Mouse (Mus musculus): ENCODE measurements around the gene Gstt4. TPM values are rescaled to one million over a fixed set of nuclear protein-coding genes. Genes with fewer than 3 reads are reported as not detected.

The Gstt4 gene
- total and polyA plus RNA-seq, 3 experiments, result not detected

DNA sequence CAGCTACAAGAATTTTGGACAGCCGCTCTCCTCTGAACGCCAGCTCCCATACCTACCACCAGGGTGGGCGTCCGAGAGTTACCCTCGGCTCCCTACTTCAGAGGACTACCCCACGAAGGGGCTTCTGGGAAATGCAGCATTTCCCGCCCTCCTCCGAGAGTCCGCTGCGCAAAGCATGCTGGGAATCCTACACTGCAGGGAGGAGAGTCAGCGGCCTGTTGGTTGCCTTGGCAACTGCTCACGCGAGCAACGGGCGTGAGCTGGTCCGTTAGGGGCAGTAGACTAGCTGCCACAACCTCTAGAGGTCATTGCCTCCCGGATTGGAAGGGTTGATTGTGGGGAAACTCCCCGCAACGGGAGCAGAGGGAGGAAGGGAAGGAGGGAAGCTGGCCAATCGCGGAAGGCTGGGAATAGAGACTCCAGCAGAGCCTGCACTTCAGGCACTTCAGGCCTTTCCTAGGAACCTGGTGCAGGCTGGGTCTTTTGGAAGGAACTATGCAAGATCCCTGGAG is 15.0 kb upstream of the Gstt4 start, which contains the start of gene Gstt2:
TSS of gene Gstt2 (minus strand) at position 177 of the 512 bp plus-strand sequence.
- Histone ChIP-seq H3K27ac (ENCODE audit: control insufficient read depth, low read depth, low read length) (peak within 1 kb of the TSS; percentile 99), H3K4me3 (ENCODE audit: control insufficient read depth in 1 of 2, insufficient read depth in 1 of 2, low read depth in 2 of 2, low read length in 2 of 2) (peak within 1 kb of the TSS; percentile 43 to 70), H3K27me3 (ENCODE audit: control insufficient read depth in 1 of 2, insufficient read depth in 2 of 2, low read length in 2 of 2) (no peaks in the 10 kb centered on the region), H3K9me3 (replicated peaks; ENCODE audit: insufficient read depth, low read length) (no peaks in the 10 kb centered on the region), H3K79me2 (ENCODE audit: control insufficient read depth, insufficient read depth, low read length, poor library complexity) (no peaks in the 10 kb centered on the region; the same call in 1 of the 2 replicates), H3K4me1 (ENCODE audit: control insufficient read depth in 1 of 2, insufficient read depth in 2 of 2, low read length in 2 of 2) (peaks cover 6 to 22% of the 10 kb centered on the region in 2 experiments), H3K9ac (ENCODE audit: control insufficient read depth, low read depth, low read length, poor library complexity, severe bottlenecking) (peak within 1 kb of the TSS; percentile 86), H3K36me3 (ENCODE audit: control insufficient read depth in 1 of 2, insufficient read depth in 2 of 2, low read length in 2 of 2) (peaks cover 0 to 18% of the 10 kb centered on the region in 2 experiments; a peak in 2 of 4 replicates)
- no peak for TF ChIP-seq RAD21 (IDR thresholded peaks at IDR 0.05; ENCODE audit: low read depth, low read length)
- TF ChIP-seq POLR2A (IDR thresholded peaks at IDR 0.05; ENCODE audit: control insufficient read depth in 1 of 2, insufficient read depth in 1 of 2, low read depth in 1 of 2, low read length in 2 of 2, poor library complexity in 1 of 2), result peak; percentile 80 to 91
- TF ChIP-seq ETS1 (IDR thresholded peaks at IDR 0.05; ENCODE audit: low read depth, low read length), result peak; percentile 31; the same call in 1 of the 2 replicates
- no peak for TF ChIP-seq MAFK (IDR thresholded peaks at IDR 0.05; ENCODE audit: borderline replicate concordance, low read depth, low read length)
- TF ChIP-seq USF1 (IDR thresholded peaks at IDR 0.05; ENCODE audit: low read depth, low read length), result no peak
- TF ChIP-seq TCF12 (IDR thresholded peaks at IDR 0.05; ENCODE audit: low read depth, low read length), result no peak; the same call in 1 of the 2 replicates
- TF ChIP-seq ZKSCAN1 (IDR thresholded peaks at IDR 0.05; ENCODE audit: low read depth, low read length), result no peak
- TF ChIP-seq BHLHE40 (IDR thresholded peaks at IDR 0.05; ENCODE audit: borderline replicate concordance, low read depth, low read length), result peak; percentile 98
- peak; percentile 85 for TF ChIP-seq HCFC1 (IDR thresholded peaks at IDR 0.05; ENCODE audit: low read depth, low read length)
- peak; percentile 91 for TF ChIP-seq MYB (IDR thresholded peaks at IDR 0.05; ENCODE audit: low read depth, low read length)
- TF ChIP-seq MXI1 (IDR thresholded peaks at IDR 0.05; ENCODE audit: low read depth, low read length), result peak; percentile 94
- TF ChIP-seq JUND (IDR thresholded peaks at IDR 0.05; ENCODE audit: low read depth, low read length), result no peak
- TF ChIP-seq UBTF (IDR thresholded peaks at IDR 0.05; ENCODE audit: borderline replicate concordance, insufficient read depth, low read depth, low read length), result no peak
- no peak for TF ChIP-seq KAT2A (conservative IDR thresholded peaks at IDR 0.05; ENCODE audit: low read depth, low read length)
- TF ChIP-seq POLR2AphosphoS5 (IDR thresholded peaks at IDR 0.05; ENCODE audit: borderline replicate concordance, low read depth, low read length), result no peak
- no peak for TF ChIP-seq MAZ (IDR thresholded peaks at IDR 0.05; ENCODE audit: low read depth, low read length)
- peak; percentile 55; the same call in 1 of the 2 replicates for TF ChIP-seq ZMIZ1 (IDR thresholded peaks at IDR 0.05; ENCODE audit: low read depth, low read length)
- peak; percentile 7; the same call in 1 of the 2 replicates for TF ChIP-seq NRF1 (IDR thresholded peaks at IDR 0.05; ENCODE audit: insufficient read depth, low read depth, low read length, poor library complexity, severe bottlenecking)
- TF ChIP-seq GATA1 (IDR thresholded peaks at IDR 0.05; ENCODE audit: low read depth, low read length), result no peak
- TF ChIP-seq CHD2 (IDR thresholded peaks at IDR 0.05; ENCODE audit: low read length), result no peak
- peak; percentile 94 for TF ChIP-seq SIN3A (IDR thresholded peaks at IDR 0.05; ENCODE audit: low read length)
- TF ChIP-seq ELF1 (IDR thresholded peaks at IDR 0.05; ENCODE audit: low read depth, low read length), result peak; percentile 59; the same call in 1 of the 2 replicates
- peak; percentile 97 for TF ChIP-seq E2F4 (IDR thresholded peaks at IDR 0.05; ENCODE audit: borderline replicate concordance, low read depth, low read length)
- no peak for TF ChIP-seq CTCF (IDR thresholded peaks at IDR 0.05 in 2 of 3, conservative IDR thresholded peaks at IDR 0.05 in 1 of 3; ENCODE audit: control insufficient read depth in 1 of 3, insufficient read depth in 1 of 3, low read depth in 2 of 3, low read length in 3 of 3, poor library complexity in 1 of 3, severe bottlenecking in 1 of 3)
- TF ChIP-seq MAX (IDR thresholded peaks at IDR 0.05; ENCODE audit: low read length), result no peak
- no peak for TF ChIP-seq TAL1 (IDR thresholded peaks at IDR 0.05; ENCODE audit: low read length)
- 0 out of 2 replicates have a peak, but pooled peaks have one; percentile 65 for TF ChIP-seq POLR2AphosphoS2 (IDR thresholded peaks at IDR 0.05; ENCODE audit: low read length)
- peak; percentile 73 for TF ChIP-seq NELFE (IDR thresholded peaks at IDR 0.05; ENCODE audit: low read depth, low read length)
- TF ChIP-seq EP300 (IDR thresholded peaks at IDR 0.05; ENCODE audit: low read depth in 1 of 2, low read length in 2 of 2), result peak in 1 of 2 experiments; percentile 68; a peak in 2 of 4 replicates
- TF ChIP-seq MEF2A (IDR thresholded peaks at IDR 0.05; ENCODE audit: extremely low read depth, insufficient replicate concordance, low read depth, low read length, poor library complexity, severe bottlenecking), result no peak
- TF ChIP-seq TBP (IDR thresholded peaks at IDR 0.05; ENCODE audit: low read depth, low read length), result peak; percentile 85
- peak; percentile 95 for DNase-seq (ENCODE audit: low read depth, low spot score)
